Mouse (Mus musculus): ENCODE measurements around the gene Ccni. TPM values are rescaled to one million over a fixed set of nuclear protein-coding genes. Genes with fewer than 3 reads are reported as not detected.
A peak's percentile ranks its signal among the peaks of the same experiment; 100 is the strongest.

Ccni gene
- total RNA-seq, 2 experiments from 2014 or later = 139 to 144 TPM

DNA sequence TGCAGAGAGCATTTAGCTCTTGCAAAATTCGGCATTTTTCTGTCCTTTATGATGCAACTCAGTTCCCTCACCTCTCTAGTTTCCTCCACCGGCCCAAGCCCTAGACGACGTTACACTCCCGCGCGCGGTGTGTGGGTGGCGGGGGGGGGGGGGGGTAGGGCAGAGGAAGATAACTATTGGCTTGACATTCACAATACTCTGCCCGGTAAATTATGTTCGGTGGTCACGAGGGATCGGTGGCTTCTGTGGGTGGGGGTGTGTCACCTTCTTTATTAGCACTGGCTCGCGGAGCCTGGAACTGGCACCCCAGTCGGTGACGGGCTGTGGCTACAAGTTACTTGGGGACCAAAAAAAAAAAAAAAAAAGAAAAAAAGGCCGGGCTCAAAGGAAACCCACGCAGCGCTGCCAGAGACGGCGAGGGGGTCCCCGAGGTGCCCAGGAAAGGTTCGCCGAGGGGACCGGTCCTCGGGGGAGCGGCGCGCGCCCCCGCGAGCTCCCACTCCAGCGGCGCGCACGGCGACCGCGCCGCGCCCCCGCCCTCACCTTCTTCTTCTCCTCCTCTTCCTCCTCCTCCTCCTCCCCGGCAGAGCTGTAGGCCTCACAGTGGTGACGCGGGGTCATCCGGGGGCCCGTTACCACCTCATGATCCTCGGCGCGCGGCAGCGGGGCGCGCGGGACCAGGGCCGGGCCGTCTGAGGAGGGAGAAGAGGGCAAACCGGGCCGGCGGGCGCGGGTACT lies 755 bp downstream of the Ccni start:
- ATAC-seq (replicated peaks; ENCODE audit: poor library complexity, severe bottlenecking) = peak; percentile 69

DNA sequence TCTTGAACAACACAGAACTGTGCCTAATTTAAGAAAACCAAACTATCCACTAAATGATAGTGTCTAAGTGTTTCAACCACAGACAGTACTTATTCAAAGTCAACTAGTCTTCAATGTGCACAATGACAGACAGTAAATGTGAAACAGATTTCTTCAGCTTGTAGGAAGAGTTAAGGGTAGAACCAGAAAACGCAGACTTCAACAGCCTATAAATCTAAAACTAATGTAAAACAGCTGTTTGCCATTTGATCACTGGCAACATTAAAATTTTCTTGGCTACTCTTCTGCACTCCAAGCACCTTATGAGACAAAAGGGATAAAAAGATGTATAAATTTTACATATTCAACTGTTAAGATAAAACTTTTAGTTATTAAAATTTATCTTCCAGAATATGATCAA lies 5.1 kb downstream of the Ccni start:
- no peak for ATAC-seq (replicated peaks; ENCODE audit: poor library complexity, severe bottlenecking)

DNA sequence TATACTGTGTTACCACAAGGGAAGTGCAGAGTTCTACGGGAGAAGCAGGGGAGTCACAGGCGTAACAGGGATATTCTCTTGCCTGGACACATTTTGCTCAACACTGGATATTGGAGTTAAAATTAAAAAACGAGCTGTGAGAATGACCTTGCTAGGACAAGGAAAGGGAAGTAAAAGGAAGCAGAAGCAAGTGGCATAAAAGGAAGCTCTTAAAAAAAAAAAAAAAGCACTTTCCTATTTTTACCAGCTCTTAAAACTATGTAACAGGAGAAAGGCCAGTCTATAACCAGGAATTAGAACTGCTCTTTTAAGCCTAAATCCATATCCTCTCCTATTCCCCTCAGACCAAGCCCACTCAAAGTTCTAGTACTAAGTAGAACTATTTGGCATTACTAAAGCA lies 8.1 kb downstream of the Ccni start:
- peak; percentile 30 for ATAC-seq (replicated peaks; ENCODE audit: poor library complexity, severe bottlenecking)

DNA sequence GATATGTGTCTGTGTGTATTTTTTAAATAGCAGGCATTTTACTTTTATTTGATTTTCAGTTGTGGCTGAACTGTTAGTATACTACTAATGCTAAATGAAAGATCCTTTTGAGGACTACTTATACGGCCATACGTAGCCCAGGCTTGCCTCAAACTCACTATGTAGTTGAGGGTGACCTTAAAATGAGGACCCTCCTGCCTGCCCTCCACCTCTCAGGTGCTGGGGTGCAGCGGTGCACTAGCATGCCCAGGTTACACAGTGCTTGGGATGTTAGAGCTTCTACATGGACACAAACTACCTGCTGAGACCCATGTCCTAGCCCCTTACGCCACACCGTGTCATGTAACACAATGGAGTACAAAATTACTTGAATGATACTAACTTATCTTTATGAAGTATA lies 15.9 kb downstream of the Ccni start:
- ATAC-seq (replicated peaks; ENCODE audit: poor library complexity, severe bottlenecking) = no peak

DNA sequence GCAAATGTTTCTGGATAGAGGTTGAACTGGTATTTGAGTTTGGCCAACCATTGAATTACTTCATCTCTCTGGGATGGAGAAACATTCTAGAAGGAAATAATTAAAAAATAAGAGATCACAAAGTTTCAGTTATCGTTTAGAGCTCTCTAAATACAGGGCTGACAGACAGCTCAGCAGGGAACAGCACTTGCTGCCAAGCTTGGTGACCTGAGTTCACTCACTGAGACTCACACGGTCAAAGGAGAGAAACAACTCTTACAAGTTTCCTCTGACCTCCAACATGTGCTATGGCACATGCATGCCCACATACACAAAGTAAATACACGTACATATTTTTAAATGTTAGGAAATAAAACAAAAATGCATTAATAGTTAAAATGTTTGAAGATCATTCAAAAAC lies 16.7 kb downstream of the Ccni start:
- no peak for ATAC-seq (replicated peaks; ENCODE audit: poor library complexity, severe bottlenecking)

DNA sequence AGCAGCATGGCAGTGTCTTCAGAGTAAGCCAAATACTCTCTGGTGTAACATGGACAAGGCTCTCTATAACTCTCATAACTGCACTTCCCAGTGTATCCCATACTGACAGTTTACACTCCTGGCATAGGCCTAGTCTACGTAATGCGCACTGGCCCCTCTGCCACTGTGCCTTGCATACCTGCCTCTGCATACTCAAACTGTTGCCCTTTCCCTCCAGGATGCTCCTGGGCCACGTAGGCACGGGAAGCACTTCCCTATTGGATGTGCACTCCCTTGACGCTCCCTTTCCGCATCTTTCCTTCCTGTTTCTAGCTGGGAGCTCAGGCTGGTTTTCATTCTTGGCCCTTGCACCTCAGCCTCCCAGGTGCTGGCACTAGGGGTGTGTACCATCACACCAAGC lies 21.7 kb downstream of the Ccni start:
- no peak for ATAC-seq (replicated peaks; ENCODE audit: poor library complexity, severe bottlenecking)

DNA sequence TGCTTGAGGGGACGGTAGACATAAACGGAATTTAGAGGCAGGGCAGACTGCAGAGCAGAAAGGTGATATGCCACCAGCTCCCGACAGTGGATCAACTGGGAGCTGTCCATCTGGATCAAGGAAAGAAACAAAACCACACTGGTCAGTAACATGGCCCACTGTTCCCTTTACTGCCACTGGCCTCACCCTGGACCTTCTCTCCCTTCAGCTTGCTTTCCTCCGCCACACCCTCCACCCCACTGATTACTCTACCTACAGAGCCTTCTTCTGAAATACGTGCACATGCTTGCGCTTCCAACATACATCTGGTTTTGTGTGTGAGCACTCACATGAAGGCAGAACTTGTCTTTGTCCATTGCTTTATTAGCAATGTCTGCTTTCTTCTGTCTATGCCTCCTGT lies 23.0 kb downstream of the Ccni start:
- ATAC-seq (replicated peaks; ENCODE audit: poor library complexity, severe bottlenecking) = no peak

DNA sequence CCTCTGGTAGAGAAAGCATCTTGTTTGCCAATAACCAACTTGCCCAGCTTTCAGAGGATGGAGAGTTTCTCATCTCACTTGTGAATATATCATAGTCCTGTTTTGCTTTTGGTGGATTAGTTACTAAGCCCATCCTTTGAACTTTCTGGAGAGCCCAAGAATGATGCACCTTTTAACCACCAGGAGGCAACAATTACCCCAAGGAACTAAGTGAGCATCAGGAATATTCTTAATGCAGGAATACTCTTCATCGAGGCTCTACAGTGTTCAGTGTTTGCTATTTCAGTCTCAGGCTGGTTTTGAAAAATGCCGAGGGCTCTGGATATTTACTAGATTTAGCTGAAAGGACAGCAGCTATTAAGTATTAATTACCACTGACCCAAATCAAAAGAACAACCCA lies 26.0 kb downstream of the Ccni start:
- peak; percentile 39; the same call in 1 of the 2 replicates for ATAC-seq (replicated peaks; ENCODE audit: poor library complexity, severe bottlenecking)

DNA sequence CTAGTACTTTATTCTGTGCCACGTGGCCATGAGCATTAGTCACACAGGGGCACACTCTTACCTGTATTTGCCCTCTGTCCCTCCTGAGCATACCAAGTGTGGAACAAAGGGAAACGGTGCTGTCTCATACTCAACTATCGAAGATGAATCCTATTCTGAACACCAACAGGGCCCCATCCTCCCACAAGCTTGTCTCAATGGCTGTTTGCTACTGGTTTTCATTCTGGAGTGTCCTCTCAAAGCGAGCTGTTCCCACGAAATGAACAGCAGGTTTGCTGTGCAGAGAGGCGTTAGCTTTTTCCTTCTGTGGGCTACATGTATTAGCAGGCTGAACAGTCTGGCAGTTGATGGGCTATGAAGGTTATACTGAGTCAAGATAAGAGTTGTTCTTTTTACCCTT lies 27.7 kb downstream of the Ccni start:
- ATAC-seq (replicated peaks; ENCODE audit: poor library complexity, severe bottlenecking) = no peak

DNA sequence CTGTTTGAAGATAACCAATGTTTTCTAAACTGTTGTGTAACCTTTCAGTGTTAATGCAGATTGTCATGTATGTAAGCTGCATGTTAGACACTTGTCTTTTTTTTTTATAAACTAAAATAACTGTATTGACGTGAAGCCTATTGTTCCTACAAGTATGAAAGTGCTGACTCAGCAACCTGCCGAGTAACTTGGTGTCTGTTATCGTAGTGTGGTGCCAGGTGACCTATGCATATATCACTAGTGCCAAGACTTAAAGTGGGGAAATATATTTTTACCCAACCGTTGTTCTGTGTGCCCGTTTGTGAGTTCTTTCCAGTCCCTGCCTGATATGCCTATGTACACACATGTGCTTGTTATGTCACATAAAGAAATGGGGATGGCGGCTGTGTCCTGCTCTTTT lies 31.6 kb downstream of the Ccni start:
- ATAC-seq (replicated peaks; ENCODE audit: poor library complexity, severe bottlenecking) = no peak

DNA sequence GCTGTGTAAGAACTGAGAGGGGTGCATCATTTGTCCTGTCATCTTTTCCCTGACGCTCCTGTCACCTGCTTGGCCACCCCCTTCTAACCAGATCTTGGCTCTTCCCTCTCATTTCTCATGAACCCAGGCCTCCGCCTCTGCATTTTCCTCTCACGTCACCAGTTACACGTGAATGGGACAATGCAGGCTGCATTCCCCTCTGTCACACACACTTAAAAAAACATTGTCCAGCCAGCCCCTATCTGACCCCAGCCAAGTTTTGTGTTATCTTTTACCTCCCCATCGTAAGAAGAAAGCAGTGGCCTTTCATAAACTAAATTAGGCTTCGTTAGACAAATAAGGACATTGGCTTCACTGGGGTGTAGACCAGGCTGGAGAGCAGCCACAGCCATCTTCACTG lies 33.8 kb downstream of the Ccni start:
- no peak for ATAC-seq (replicated peaks; ENCODE audit: poor library complexity, severe bottlenecking)

DNA sequence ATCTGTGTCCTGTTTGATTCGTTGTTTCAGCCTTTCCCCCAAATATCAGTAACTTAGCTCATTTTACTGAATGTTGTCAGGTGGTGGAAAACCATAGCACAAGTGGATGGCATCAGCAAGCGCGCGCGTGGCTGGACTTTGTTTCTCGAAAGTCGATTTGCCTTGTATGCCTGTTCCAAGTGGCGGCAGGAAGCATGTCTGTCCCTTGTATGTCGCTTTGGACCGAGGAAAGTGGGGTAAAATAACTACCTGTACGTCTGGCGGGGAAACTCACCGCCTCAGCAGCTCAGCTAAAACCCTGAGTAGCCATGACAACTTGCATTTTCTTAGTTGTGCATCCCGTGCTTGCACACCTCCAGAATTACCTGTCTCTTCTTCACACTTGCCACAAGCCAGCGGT lies 34.9 kb downstream of the Ccni start:
- no peak for ATAC-seq (replicated peaks; ENCODE audit: poor library complexity, severe bottlenecking)

DNA sequence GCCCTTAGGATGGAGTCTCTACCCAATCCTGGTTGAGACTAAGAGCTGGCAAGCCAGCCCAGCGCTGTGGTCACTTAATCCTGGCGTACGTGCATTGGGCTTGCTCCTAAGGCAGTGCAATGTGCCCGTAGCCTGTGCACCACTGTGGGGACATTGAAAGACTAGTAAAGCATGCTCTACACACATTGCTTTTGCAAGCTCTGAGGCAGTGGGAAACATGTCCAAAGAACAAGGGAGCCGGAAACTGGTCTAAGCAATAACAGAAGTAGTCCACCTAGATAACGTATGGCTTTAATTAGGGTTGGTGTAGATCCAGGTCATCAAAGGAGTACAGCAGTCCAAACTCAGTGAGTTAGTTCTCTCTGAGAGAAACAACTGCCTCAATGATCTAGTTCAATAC lies 37.6 kb downstream of the Ccni start:
- ATAC-seq (replicated peaks; ENCODE audit: poor library complexity, severe bottlenecking) = no peak

DNA sequence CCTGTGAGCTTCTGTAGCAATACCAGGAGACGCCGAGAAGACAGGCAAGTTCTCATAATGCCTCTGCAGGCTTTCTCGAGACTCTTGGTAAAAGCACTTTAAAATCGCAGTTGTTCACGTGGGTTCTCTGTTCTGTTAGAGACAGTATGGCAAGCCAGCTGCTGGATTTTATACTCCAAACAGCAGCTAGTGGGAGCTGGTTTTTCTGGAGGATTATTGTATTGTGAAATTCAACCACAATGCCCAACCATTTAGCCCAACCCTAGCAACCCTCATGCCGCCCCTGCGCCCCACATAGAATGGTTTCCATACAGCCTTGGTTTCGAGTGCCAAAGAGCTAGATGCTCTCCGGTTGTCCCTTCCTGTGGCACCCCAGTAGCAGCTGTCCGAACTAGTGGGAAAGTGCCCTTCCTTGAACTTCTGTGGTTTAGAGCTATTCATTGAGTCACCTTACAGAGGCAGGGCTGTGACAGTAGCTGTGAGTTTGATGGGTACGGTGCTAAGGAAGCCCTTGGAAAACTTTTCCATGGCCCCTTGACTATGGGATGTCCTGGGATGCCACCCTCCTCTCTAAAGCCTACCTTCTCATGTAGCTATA lies 38.3 kb downstream of the Ccni start:
- peak; percentile 85 for ATAC-seq (replicated peaks; ENCODE audit: poor library complexity, severe bottlenecking)

DNA sequence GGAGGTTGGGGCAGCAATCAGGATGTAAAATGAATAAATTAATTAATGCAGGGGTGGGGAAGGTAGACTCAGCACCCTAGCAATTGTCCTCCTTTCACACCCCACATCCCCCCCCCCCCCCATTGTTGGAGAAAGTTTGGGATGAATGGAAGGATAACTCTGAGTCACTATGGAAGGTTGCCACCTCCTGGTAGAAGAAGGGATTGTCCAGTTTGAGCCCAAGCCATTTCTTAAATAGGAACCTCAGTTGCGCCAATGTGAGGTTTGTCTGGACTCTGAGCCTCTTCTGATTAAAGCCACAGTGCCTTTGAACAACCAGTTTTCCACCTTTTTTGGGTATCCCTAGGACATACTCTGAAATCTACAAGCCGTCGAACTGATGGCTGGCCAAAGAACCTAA lies 42.8 kb downstream of the Ccni start:
- ATAC-seq (replicated peaks; ENCODE audit: poor library complexity, severe bottlenecking) = 0 out of 2 replicates have a peak, but pooled peaks have one; percentile 21

DNA sequence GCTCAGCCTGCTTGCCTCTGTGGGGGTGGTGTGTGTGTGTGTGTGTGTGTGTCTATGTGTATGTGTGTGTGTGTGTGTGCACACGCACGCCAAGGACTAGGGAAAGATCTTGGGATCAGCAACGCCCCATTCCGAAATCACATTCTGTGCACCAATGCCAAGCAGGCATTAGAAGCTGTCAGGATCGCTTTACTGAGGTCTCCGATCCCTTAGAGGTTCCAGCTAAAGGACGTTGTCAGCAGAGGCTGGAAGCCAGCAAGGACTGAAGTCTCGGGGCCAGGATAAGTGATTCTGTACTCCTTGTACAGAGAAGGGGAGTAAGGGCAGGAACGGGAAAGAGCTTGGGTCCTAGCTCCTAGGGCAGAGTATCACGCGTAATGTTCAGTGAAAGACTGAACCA lies 51.9 kb downstream of the Ccni start:
- no peak for ATAC-seq (replicated peaks; ENCODE audit: poor library complexity, severe bottlenecking)

DNA sequence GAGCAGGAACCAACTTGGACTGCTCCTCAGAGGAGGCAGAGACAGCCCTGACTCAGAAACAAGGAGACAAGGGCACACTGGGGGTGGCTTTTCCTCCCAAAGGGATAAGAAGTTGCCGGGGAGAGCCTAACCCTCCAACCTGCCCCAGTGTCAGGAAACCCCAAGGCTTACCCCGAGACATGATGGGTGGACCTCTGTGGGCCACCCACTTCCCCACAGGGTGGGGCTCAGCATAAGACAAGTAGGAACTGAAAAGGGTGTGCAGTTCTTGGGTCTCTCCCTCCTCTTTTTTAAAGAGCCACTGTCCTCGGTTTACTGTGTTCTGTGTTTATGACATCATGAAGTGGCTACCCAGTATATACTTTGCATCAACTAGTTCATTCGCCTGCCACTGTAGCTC lies 53.8 kb downstream of the Ccni start:
- peak; percentile 87 for ATAC-seq (replicated peaks; ENCODE audit: poor library complexity, severe bottlenecking)

DNA sequence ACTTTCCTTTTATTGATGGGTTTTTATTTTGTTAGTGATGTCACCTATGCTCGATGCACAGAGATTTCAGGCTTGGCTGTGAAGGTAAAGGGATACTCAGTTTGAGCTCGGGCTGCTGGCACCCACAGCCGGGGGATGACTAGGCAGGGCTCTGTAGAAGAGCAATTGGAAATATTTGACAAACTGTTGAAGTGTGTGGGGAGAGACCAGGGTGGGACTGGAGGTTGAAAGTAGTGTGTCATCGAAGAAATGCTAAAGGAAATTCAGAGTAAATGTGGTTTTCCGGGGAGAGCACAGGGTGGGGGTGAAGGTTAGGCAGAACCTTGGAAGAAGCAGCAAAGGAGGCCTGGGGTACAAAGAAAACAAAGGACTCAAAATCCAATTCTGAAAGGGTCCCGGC lies 54.3 kb downstream of the Ccni start:
- ATAC-seq (replicated peaks; ENCODE audit: poor library complexity, severe bottlenecking) = peak; percentile 28

DNA sequence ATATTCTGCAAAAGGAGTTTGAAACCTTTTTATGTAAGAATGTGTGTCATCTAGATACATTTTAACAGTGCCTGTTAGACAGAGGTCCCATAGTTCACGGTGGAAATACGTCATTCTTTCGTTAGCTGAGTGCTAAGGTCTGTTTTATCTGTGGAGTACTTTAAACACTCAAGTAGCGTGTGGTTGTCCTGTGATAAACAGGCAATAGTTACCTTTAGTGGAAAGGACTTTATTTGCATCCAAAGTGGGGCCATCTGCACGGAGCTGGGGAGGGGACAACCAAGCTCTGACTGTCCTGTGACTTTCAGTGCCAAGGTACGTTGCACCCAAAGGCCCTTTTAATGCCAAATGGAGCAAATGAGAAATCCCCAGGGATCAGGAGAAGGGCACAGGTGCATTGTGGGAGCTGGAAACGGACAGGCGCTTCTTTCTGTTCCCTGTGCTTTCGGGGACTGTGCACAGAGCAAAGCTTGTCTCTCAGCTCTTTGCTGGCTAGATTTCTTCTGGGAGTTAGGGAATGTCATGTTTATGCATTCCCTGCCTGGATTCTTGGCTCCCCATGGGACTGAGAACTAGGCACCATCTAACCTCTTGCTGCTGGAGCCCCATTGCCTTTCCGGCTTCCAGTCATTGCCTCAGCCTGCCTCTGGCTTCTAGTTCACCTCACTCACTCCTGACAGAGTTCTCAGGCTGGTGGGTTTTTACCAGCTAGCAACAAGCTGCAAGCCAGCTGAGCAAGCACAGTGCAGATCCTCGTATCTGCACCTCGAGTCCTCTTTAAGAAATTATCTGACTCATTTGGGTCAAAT lies 56.1 kb downstream of the Ccni start:
- ATAC-seq (replicated peaks; ENCODE audit: poor library complexity, severe bottlenecking) = no peak; the same call in 1 of the 2 replicates

DNA sequence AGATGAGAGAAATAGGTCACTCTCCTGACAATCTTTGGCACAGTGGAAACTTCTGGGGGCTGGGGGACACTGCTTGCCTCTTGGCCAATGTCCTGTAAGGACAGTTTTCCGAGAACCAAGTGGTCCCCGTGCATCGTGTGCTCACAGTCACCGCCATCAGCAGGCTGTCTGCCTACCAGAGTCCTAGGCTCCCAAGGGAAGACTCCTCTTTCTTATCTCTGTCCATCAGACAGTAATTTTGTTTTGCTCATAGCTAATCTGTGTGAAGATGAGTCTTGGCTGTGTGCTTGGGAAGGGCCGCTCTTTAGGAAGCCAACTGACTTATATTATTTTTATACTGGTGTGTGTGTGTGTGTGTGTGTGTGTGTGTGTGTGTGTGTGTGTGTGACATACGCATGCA lies 60.8 kb downstream of the Ccni start:
- no peak for ATAC-seq (replicated peaks; ENCODE audit: poor library complexity, severe bottlenecking)

DNA sequence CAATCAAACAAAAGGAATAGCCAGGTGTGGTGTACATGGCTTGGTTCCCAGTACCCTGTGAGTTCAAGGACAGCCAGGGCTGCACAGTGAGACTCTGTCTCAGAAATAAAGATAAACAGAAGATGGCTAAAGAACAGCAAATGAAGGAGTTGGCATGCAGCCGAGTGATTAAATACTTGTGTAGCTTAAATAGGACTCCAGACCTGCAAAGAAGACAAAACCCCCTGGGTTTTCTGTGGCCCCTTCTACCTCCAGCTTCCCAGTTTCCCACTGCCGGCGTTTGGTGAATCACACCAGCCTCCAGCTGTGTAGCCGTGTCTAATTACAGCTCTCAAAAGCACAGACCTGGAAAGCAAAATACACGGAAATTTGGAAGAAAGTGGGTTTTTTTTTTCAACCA lies 61.4 kb downstream of the Ccni start:
- ATAC-seq (replicated peaks; ENCODE audit: poor library complexity, severe bottlenecking) = no peak
